Mouse (Mus musculus): ENCODE results near the gene Ptpn14.
"Not testable (repeated sequence)": the region's sequence is repeated elsewhere in the genome, so short reads cannot be mapped to it uniquely, and the experiment has no call there.

The Ptpn14 gene

DNA sequence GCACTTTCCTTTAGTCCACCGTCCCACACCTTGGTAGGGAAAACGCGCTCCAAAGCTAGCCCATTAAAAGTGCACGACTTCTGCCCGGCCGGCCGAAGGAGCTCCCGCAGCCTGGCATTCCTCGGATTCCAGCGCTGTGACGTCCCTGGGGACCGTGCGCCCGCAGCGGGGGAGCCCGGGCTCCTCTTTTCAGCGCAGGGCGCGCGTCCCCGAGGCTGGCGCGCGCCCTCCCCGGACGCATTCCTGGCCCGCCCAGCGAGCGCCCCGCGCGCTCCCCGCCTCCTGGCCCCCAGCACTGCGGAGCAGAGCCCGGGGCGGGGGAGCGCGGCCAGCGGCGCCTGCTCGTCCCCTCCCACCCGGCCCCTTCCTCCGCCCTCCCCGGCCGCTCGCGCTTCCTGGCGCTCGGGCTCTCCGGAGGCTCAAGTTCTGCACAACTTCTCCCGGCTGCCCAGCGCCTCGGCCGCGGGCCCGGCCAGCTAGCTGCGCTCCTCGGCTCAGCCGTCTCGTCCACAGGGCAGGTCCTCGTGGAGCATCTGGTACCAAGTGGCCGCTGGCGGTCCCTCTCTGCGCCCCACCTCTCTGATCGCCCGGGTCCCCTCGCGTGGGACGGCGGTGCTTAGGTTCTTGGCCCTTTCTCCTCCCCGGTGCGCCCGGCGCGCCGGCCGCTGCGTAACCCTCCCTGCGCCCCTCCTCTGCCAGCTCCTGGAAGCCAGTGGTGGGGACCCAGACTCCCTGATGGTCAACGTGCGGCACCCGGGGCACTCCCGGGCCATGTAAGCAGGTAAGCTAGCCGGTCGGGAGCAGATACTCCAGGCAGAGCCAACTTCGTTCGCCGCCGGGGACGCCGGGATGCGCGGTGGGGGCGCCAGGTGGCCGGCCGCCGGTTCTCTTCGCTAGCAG is at the start of gene Ptpn14:
TSS of gene Ptpn14 (plus strand) at position 385 of the 900 bp plus-strand sequence.
- no peak for DNase-seq (ENCODE audit: low spot score)

DNA sequence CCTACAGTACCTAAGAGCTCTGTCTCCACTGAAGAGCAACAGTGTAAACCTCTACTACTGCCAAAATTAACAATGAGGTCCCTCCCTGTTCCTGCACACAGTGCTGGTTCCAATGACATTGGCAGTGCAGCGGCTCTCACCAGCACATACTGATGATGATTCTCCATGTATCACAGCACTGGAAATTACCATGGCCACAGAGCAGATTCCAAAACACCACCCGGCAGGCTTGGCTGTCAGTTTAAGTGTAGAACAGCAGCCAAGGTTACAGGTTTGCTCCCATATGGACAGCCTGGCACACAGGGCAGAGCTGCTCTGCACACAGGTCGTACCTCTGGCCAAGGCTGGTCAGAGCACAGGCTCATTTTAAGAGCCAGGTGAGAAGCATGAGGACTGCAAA is 48.5 kb upstream of the Ptpn14 start:
- no peak for DNase-seq (ENCODE audit: low spot score)

DNA sequence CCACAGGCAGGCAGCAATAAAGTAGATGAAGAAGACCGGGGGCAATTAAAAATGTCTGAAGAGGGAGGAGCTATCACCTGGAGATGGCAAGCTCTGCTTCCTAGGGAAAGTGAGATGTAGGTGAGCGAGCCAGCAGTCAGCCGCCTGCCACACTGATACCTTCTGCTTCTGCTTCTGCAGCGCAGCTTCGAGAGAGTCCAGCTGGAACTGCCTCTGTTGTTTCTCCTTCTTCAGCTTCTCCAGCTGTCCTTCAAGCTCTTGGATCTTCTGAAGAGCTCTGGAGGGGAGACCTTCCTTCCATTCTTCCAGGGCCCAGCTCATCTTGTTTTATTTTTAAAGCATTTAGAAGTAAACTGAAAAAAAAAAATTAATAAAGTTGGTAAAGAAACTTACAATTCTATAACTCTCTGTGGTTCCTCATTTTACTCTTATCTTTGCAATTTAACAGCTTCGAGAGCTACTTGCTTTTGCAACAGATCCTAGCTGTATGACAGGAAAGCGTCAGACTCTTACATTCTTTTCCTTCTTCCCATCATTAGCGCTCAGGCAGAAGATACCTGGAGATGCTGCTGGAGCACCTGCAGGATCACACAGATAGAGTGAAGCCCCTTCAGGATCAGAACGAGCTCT is 43.2 kb upstream of the Ptpn14 start:
- DNase-seq (ENCODE audit: low spot score), result no peak

DNA sequence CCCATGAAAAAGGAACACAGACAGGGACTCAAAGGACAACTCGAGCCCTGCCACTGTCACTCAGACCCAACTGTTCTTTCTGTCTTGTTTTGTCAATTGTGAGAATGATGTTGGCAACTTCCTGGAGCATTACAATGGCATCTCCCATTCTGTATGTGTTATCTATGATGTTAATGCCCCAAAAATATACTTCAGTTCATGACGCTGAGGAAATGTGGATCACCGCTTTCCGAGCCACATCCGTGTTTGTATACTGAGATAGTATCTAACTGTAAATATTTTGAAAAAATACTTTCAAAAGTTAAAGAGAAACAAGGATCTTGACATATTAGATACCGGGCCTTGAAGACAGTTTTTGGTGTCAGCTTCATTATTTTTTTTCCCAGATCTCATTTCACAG is 42.0 kb upstream of the Ptpn14 start:
- DNase-seq (ENCODE audit: low spot score), result no peak

DNA sequence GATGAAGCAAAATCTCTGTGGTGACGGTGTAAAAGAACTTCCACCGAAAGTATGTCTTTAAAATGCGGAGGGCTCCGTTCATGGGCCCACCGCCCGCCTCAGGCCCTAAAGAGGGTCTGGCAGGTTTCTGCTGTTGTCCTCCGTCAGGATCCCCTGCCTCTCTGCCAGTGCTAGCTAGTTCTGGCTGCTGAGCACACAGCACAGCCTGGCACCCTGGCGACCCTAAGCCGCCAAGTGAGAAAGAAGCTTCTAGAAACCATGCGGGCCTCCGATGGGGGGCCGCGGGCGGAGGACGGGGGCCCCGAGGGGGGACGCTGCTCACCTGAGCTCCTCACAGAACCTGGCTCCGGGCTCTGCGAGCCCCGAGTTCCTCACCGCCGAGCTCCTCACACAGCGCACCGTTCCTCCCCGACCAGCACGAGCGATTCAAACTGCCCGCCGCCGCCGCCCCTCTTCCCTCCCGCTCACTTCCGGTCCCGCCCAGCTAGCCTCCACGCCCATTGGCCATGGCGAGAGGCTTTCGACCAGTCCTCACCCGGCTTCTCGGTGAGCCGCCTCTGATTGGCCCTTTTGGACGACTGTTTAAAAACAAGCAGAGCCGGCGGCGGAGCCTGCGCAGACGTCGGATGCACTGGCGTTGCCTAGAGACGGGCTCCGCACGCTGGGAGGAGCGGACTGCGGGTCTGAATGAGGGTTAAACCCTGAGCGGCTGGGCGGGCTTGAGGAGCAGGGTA is 40.2 kb upstream of the Ptpn14 start, which contains the start of gene Cenpf:
TSS of gene Cenpf (minus strand) at position 433 of the 734 bp plus-strand sequence.
- DNase-seq (ENCODE audit: low spot score), result peak; percentile 99

DNA sequence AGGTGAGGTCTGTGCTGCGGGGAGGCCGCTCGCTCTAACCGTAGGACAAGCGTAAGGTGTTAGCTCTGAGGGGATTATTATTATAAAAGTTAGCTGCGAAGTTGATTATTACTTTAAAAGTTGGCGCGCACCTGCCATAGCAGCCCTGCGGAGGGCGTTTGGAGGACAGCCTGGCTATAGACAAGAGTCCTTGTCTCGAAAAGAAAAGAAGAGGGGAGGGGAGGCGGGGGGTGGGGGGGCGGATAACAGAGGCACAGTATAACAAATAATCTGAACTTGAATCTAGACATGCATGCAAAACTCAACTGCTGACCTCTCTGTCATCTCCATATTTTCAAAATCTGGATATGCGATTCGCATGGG is 39.7 kb upstream of the Ptpn14 start:
- no peak for DNase-seq (ENCODE audit: low spot score)

DNA sequence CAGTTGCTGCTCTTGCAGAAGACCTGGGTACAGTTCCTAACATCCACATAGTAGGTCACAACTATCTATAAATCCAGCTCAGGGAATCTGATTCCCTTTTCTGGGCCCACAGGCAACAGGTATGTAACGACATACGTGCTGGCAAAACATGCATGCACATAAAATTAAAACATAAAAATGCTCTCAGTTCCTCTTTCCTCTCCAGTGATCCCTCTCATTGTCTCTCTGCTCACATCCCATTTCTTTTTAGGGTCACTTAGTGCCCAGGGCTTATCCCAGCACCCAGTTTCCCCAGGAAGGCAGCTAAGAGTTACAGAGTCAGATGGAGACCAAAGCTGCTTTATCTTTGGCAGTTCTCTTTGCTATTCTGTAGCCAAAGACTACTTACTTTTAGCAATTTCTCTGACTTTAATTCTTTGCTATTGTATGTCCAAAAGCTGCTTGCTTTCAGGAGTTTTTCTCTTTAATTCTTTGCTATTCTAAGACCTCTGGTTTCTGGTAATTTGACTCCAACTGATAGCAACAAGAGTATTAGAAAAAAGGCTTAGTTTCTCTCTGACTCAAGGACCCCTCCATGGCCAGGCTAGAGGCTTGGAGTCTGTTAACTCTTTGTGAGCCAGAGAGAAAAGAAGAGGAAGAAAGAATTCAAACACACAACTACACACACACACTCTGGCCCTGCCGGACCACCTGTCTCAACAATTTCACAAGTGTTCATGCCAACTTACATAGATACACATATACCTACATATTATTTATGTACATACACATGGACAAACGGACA is 38.8 kb upstream of the Ptpn14 start:
- DNase-seq (ENCODE audit: low spot score), result no peak

DNA sequence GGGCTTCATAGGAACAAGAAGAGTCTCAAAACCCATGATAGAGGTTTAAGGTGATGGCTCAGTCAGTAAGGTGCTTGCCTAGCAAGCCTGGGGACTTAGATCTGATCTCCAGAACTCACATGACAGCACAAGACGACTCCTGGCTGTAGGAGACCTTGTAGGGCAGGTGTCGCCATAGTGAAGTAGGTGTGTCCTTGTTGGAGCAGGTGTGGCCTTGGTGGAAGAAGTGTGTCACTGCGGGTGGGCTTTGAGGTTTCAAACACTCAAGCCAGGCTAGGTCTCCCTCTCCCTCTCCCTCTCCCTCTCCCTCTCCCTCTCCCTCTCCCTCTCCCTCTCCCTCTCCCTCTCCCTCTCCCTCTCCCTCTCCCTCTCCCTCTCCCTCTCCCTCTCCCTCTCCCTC is 35.6 kb upstream of the Ptpn14 start:
- not testable (repeated sequence) for DNase-seq (ENCODE audit: low spot score)

DNA sequence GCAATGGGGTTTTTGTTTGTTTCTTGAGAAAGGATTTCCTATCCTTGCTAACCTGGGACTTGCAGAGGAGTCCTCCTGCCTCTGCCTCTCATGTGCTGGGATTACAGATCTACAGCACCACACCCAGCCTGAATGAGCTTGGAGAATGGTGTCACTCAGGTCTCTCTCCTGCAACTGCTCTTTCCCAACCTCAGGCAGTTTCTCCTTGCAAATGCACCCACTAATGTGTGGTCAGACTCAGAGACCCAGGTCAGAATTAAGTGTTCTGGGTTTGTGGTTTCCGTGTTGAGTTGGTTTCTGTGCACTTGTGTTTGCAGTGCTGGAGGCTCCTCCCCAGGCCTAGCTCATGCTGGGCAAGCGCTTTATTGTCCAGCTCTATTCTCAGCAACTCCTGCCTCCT is 33.7 kb upstream of the Ptpn14 start:
- DNase-seq (ENCODE audit: low spot score), result no peak

DNA sequence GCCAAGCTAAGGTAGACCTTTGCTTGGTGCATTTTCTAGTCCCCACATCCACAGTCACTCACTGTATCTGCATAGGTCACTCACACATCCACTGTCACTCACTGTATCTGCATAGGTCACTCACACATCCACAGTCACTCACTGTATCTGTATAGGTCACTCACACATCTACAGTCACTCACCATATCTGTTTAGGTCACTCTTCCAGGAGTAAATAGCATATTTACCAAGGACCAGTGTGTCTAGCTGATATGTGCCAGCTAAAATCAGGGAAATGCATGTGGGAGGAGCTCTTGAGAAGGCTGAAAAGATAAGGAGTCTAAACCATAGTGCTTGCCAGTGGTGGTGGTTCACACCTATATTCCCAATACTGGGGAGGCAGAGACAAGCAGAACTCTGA is 32.7 kb upstream of the Ptpn14 start:
- DNase-seq (ENCODE audit: low spot score), result no peak

DNA sequence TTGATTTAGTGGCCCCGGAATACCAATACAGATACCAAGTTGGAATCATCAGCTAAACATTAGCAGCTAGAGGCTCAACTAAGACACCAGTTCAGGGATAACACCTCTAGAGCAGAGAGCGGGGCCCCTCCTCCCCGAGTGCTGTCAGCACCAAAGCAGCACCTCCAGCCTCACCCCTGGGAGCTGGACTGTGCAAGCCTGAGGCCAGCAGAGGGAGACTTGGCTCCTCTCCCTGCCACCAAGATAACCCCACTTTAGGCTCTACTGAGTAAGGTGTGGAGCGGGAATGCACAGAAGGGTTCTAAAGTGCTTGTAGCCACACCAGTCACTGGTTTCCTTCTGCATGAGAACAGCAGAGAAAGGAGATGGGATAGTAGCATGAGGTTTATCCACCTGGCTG is 29.7 kb upstream of the Ptpn14 start:
- no peak for DNase-seq (ENCODE audit: low spot score)

DNA sequence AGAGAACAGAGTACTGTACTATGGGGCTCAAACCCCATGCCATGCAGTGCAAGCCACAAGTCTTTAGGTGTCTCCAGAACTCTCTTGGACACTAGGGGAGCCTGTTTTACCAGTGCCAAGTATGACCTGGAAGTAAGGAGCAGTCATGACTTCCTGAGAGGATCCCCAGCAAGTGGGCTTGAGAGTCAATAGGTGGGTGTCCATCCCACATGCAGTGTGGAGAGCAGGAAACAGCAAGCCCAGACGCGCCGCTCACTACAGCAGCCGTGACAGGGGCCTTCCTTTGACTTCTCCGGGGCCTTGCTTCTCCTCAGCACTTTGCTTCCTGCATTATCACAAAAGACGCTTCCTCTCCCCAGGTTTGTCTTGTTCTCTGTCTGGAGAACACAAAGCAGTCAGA is 27.9 kb upstream of the Ptpn14 start:
- no peak for DNase-seq (ENCODE audit: low spot score)

DNA sequence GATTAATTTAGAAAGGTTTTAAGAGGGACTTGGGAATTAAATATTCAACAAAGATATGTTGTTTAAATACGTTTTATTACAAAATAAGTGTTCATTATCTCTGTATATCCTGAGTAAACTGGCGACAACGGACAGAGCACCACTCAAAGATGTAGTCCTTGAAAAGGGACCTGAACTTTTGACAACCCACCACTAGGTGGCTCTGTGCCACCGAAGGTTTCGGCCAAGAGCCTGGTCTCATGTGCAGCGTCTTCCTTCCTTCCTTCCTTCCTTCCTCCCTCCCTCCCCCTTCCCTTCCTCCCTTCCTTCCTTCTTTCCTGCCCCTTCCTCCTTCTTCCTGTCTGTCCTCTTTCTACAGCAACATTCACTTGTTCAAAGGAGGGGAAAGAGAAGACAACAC is 27.1 kb upstream of the Ptpn14 start:
- DNase-seq (ENCODE audit: low spot score), result peak; percentile 70

DNA sequence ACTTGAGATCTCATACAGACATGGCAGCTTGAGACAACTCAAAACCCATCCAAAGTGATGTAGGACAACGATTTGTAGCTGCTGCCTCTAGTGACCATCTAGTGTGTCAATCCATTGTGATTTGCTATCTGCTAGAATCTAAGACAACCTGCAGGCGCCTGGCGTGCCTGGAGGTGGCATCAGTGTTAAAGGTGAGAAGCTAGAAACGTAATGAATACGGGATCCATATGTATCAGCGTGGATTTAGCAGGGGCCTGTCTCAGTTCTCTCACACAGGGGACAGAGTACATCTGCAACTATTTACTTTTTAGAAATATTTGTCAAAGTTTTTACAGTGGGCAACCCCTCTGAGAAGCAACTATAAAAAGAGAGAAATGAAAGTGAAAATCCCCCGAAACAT is 24.9 kb upstream of the Ptpn14 start:
- DNase-seq (ENCODE audit: low spot score), result no peak

DNA sequence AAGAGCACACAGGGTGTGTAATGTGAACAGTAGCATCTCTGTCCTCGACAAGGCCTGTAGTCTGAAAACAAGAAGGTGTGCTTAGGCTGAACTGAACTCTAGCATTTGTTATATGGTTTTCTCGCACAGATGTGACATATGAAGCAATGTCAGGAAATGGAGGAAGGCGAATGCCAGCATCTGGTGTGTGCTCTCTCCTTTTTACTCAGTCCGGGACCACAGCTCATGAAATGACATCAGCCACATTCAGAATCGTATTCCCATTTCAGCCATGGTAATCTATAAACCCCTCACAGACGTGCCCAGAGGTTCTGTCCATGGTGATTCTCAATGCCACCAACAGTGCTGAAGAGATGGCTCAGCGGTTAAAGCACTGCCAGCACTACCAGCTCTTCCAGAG is 24.5 kb upstream of the Ptpn14 start:
- no peak for DNase-seq (ENCODE audit: low spot score)

DNA sequence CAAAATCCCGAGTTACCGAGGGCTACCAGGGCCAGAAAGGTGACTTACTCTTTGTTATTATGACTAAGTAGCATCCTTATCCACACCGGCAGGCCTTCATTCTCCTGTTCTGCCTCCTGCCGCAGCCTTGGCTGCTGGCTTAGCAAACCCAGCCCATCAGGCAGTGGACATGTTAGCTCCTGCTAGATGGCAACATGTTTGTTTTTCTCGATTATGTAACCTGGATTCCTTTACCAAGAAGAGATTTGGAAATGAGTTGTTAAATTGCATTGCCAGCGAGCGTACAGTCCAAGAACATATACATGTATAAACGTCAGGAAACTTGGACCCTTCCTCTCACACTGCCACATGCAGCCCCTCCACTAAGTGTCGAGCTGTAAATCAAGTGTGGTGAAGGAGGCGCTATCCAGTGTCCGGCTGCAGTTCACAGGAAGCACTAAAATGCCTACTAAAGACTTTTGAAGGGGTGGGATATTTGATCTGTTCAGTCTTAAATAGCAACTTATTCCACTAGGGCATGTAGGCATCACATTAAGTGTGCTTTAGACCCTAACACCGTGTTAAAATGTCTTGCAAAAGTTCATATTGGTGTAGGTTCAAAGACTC is 21.9 kb upstream of the Ptpn14 start:
- no peak for DNase-seq (ENCODE audit: low spot score)

DNA sequence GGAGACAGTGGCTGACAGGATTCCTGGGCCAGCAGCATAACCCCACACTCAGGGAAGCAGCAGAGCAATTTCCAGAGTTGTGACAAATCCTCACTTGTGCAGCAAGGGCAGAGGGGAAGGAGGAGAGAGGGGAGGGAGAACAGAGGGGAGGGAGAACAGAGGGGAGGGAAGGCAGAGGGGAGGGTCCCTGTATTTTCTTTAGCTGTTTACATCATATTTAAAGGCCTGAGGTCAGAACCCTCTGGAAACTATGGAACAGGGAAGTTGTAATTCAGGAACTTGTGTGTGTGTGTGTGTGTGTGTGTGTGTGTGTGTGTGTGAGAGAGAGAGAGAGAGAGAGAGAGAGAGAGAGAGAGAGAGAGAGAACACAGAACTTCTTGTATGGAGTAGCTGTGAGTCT is 21.1 kb upstream of the Ptpn14 start:
- DNase-seq (ENCODE audit: low spot score), result no peak

DNA sequence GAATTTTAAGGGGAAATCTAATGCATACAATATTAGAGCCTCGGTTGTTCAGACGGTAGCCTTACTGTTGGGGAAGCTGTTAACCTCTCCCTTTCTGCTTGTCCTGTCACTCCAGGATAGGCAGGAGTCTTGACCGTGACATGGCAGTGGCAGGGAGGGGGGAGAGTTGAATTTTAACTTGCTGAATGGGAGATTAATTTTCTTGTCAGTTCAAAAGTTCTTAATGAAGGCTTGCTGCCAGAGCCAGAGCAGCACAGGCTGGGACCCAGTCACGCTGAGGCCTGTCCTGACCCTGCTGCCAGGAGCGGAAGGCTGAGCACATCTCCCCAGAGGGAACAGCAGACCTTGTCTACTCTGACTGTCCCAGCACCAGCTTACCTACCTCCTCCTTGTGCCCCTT is 20.6 kb upstream of the Ptpn14 start:
- DNase-seq (ENCODE audit: low spot score), result no peak

DNA sequence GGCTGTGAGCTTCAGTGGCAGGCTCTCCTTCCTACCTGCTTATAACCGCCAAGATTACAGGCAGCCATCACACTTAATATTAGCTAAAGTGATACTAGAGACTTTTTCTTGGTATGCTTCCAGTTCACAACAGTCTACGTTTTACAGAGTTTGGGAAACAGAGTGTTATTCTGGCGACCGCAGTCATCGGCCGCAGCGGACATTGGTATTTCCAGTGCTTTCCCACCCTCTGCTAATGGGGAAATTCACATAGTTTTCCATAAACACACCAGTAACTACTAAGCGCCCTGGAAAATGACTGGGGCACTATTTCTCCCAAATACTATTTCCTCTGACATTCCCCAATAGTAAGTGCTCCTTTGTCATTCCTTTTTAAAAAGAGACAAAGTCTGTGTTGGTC is 19.1 kb upstream of the Ptpn14 start:
- no peak for DNase-seq (ENCODE audit: low spot score)

DNA sequence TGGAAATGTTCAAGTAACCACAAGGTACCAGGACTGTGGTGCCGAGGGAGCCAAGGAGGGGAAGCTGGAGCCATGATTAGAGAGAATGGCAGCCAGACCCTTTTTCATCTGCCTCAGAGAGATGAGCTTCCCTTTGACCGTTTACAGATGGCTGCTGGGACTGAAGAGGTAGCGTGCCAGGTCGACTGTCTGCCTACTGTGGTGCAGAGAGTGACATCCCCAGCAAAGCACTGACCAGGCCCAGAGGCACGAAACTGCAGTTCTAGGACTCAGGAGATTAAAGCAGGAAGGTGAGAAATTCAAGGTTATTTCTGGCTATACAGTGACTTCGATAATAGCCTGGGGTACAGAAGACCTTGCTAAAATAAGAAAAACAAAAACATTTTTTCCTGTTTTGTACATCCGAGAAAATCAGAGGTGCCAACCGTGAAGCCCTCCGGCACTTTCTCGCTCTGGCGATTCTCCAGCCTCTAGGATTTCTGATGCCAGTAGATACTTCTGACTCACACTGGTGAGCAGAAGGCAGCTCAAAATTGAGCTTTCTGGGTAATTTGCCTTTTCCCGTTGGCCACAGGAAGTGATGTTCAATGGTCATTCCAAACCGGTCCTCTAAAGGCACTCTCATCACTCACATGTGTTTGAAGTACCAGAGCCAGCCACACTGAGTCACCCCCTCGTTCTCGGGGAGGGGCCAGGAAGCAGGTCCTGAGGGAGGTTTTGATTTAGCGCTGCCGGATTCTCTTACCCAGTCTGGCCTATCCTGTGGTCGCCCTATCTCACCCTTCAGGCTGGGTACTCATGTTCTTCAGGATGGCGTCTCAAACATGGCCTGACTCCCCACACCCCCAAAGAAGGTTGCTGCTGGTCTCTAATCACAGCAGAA is 11.9 kb upstream of the Ptpn14 start:
- peak; percentile 25 for DNase-seq (ENCODE audit: low spot score)

DNA sequence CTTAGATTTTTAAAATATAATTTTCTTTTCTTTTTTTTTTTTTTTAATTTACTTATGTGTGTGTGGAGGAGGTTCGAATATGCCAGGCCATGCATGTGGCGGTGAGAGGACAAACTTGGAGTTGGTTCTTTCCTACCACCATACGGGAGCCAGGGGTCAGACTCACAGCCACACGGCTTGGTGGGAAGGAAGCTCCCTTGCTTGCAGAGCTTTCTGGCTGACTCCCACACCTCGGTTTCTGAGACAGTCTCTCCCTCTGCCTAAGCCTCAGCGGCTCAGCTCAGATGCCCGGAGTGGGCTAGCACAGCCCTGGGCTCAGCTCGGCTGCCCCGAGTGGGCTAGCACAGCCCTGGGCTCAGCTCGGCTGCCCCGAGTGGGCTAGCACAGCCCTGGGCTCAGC is 10.5 kb upstream of the Ptpn14 start:
- no peak for DNase-seq (ENCODE audit: low spot score)
